Mouse (Mus musculus): Measurements from ENCODE around the gene Ugt1a1. TPM values are rescaled to one million over a fixed set of nuclear protein-coding genes. Genes with fewer than 3 reads are reported as not detected.
"Not testable (repeated sequence)": the region's sequence is repeated elsewhere in the genome, so short reads cannot be mapped to it uniquely, and the experiment has no call there.

Ugt1a1 gene
- polyA plus RNA-seq, 1 experiment: not detected

DNA sequence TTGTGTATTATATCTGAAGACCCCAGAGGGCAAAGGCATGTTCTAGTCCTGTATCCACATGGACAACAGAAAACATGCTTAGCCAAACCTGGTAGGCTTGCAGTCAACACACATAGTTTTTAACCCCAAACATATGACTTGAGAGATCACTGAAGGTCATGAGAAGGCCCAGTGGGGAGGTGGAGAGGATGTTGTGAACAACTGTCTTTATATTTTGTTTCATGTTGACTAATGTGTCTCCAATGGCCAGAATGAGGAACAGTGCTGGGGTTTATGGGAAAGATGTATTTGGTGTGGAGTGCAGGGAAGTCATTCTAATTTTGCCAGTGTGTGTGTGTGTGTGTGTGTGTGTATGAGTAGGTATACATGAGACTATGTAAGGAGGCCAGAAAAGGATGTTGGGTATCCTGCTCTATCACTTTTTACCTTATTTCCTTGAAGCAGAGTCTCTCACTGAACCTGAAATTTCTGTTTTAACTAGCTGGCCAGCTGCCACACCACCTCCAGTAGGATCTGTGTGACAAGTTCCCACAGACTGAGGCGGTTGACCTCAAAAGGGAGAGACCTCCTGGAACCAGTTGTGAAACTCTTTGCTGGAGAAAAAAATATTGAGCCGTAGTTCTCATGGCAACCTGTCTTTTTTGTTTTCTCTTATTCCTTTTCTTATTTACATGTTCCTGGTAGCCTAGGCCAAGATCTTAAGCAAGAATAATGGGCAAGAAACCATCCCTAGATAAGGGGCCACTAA, 12.4 kb downstream of the Ugt1a1 start:
- Histone ChIP-seq H3K4me1 (ENCODE audit: control insufficient read depth) (peaks cover 3% of the 10 kb centered on the region), H3K27me3 (ENCODE audit: control insufficient read depth) (no peaks in the 10 kb centered on the region), H3K9me3 (ENCODE audit: control insufficient read depth, low read length) (peaks cover 18% of the 10 kb centered on the region), H3K4me3 (replicated peaks) (no peak overlapping the region), H3K36me3 (ENCODE audit: control insufficient read depth) (no peaks in the 10 kb centered on the region)
- no peak for TF ChIP-seq TAL1 (IDR thresholded peaks at IDR 0.05; ENCODE audit: low read length)
- no peak for TF ChIP-seq GATA1 (IDR thresholded peaks at IDR 0.05; ENCODE audit: low read length)

DNA sequence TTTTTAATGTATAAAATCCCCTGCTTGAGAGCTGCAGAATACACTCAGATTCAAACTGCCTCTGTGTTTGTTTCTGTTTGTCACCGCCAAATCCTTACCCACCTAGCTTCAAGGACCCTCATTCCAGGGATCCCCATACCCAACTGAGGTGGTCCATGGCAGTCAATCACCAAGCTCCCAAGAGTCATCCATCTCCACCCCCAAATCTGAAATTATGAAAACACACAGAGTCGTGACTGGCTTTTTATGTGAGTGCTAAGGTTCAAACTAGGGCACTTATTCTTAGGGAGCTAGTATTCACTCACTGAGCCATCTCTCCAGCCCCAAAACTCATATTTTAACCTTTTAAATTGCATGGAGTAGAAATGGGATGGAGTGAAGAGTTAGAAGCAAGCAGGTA, 13.5 kb downstream of the Ugt1a1 start:
- H3K9me3 ChIP-seq (ENCODE audit: control insufficient read depth, low read length): peaks cover 23% of the 10 kb centered on the region
- not testable (repeated sequence) for H3K27me3 ChIP-seq (ENCODE audit: control insufficient read depth); H3K4me1 ChIP-seq (ENCODE audit: control insufficient read depth); H3K4me3 ChIP-seq (replicated peaks); H3K36me3 ChIP-seq (ENCODE audit: control insufficient read depth)

DNA sequence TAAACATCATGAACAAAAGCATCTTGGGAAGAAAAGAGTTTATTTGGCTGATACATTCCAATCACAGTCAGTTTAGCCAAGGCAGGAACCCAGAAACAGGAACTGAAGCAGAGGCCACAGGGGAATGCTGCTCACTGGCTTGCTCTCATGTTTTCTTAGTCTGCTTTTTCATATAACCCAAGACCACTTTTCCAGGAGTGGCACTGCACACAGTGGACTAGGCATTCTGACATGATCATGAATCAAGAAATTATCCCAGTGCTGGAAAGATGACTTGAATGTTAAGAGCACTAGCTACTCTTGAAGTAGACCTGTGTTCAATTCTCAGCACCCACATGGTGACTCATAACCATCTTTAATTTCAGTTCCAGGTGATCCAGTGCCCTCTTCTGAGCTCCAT, 14.0 kb downstream of the Ugt1a1 start:
- TF ChIP-seq TAL1 (IDR thresholded peaks at IDR 0.05; ENCODE audit: low read length) (no peak), GATA1 (IDR thresholded peaks at IDR 0.05; ENCODE audit: low read length) (no peak)
- H3K9me3 ChIP-seq (ENCODE audit: control insufficient read depth, low read length): peaks cover 28% of the 10 kb centered on the region

DNA sequence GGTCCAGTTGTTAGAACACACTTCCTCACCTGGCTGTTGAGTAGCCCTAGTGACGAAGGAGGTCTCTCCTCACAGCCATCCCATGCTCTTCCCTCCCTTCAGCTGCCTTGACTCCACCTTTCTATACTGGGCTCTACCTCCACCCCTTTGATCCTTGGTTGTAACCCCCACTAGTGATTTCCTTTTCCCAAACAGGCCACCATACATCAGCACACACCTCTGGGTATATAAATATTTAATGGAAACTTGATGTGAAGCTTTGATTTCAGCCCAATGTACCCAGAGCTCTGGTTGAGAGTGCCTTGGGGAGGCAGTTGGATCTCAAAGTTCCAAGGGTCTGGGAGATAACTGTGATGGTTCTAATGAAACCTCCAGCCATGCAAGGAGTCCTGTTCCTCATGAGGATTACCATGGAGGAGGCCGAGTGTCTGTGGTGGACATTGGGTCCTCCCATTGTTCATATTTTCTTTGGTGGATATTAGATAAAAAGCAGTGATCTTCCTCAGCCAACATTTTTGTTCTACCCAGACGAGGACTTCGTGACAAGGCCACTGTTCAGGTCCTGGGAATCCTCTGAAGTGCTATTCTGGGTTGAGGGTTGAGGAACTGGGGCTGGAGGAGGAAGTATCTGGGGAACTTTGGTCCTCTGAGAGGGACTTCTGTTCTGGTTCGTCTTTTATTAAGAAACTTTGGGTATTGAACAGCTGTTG, 15.1 kb downstream of the Ugt1a1 start, which contains the start of gene Mroh2a:
Gene Mroh2a, plus strand, starts transcription at position 317 of the 710 bp plus-strand sequence.
- peaks cover 29% of the 10 kb centered on the region for H3K9me3 ChIP-seq (ENCODE audit: control insufficient read depth, low read length)
- H3K27me3 ChIP-seq (ENCODE audit: control insufficient read depth): no peaks in the 10 kb centered on the region
- no peak within 1 kb of the TSS for H3K4me3 ChIP-seq (replicated peaks)
- peaks cover 3% of the 10 kb centered on the region for H3K4me1 ChIP-seq (ENCODE audit: control insufficient read depth)
- no peak for TF ChIP-seq GATA1 (IDR thresholded peaks at IDR 0.05; ENCODE audit: low read length)
- TF ChIP-seq TAL1 (IDR thresholded peaks at IDR 0.05; ENCODE audit: low read length): no peak
- H3K36me3 ChIP-seq (ENCODE audit: control insufficient read depth): no peaks in the 10 kb centered on the region

More for the DNA sequence above, 14.0 kb downstream of the Ugt1a1 start:
- Histone ChIP-seq H3K4me1 (ENCODE audit: control insufficient read depth) (peaks cover 3% of the 10 kb centered on the region), H3K27me3 (ENCODE audit: control insufficient read depth) (no peaks in the 10 kb centered on the region), H3K4me3 (replicated peaks) (no peak overlapping the region), H3K36me3 (ENCODE audit: control insufficient read depth) (no peaks in the 10 kb centered on the region)

DNA sequence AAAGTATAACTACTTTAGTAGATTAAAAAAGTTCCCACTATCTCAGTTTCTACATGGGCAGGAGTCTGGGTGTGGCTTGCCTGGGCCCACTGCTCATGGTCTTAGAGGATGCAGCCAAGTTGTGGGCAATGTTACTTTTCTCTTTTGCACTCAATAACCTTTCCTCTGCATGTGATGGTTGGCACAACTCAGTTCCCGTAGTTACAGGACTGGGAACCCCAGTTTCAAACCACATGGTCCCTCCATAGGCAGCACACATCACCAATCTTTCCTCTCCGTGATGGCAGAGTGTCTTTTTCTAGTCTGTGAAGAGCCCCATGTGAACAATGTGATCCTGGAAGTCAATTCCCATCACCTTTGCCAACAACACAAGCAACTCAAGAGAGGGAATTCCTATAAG, 15.7 kb downstream of the Ugt1a1 start:
- peaks cover 34% of the 10 kb centered on the region for H3K9me3 ChIP-seq (ENCODE audit: control insufficient read depth, low read length)
- no peak overlapping the region for H3K4me3 ChIP-seq (replicated peaks)
- H3K36me3 ChIP-seq (ENCODE audit: control insufficient read depth): no peaks in the 10 kb centered on the region
- H3K4me1 ChIP-seq (ENCODE audit: control insufficient read depth): peaks cover 3% of the 10 kb centered on the region
- no peak for TF ChIP-seq GATA1 (IDR thresholded peaks at IDR 0.05; ENCODE audit: low read length)
- no peak for TF ChIP-seq TAL1 (IDR thresholded peaks at IDR 0.05; ENCODE audit: low read length)
- no peaks in the 10 kb centered on the region for H3K27me3 ChIP-seq (ENCODE audit: control insufficient read depth)

DNA sequence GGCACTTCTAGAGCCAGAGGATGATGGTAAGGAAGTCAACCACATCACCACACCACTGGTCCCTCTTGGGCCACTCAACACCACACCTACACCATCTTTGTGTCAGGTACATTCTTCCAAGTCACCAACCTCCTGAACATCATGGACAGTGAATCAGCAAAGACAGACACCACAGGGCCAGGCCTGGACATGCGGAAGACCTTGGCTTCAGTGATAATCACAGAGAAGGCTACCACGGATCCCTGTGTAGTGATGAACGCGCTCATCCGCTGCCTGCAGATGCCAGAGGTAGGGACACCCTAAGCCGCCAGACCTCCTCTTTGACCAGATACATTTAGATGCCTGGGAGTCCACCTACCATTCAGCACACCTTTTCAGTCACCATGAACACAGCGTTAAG, 16.4 kb downstream of the Ugt1a1 start:
- TF ChIP-seq TAL1 (IDR thresholded peaks at IDR 0.05; ENCODE audit: low read length) (no peak), GATA1 (IDR thresholded peaks at IDR 0.05; ENCODE audit: low read length) (no peak)
- no peaks in the 10 kb centered on the region for H3K36me3 ChIP-seq (ENCODE audit: control insufficient read depth)
- no peak overlapping the region for H3K4me3 ChIP-seq (replicated peaks)
- H3K4me1 ChIP-seq (ENCODE audit: control insufficient read depth): peaks cover 3% of the 10 kb centered on the region
- H3K9me3 ChIP-seq (ENCODE audit: control insufficient read depth, low read length): peaks cover 38% of the 10 kb centered on the region
- no peaks in the 10 kb centered on the region for H3K27me3 ChIP-seq (ENCODE audit: control insufficient read depth)

DNA sequence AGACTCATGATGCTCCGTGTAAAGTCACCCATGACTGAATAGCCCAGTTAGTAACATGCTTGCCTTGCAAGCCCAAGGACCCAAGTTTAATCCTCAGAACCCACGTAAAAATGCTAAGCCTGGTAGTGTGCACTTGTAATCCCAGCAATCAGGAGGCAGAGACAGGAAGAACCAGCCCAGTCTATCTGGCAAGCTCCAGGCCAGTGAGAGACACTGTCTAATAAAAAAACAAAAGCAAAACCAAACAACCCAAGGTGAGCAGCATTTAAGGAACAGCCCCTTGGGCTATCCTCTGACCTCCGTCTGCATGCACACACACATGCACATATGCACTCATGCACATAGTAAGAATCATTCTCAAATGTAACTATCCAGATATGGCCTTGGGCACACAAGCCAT, 17.8 kb downstream of the Ugt1a1 start:
- peaks cover 48% of the 10 kb centered on the region for H3K9me3 ChIP-seq (ENCODE audit: control insufficient read depth, low read length)
- peaks cover 3% of the 10 kb centered on the region for H3K4me1 ChIP-seq (ENCODE audit: control insufficient read depth)
- H3K4me3 ChIP-seq (replicated peaks): no peak overlapping the region
- H3K27me3 ChIP-seq (ENCODE audit: control insufficient read depth): no peaks in the 10 kb centered on the region
- no peaks in the 10 kb centered on the region for H3K36me3 ChIP-seq (ENCODE audit: control insufficient read depth)
- TF ChIP-seq TAL1 (IDR thresholded peaks at IDR 0.05; ENCODE audit: low read length) (no peak), GATA1 (IDR thresholded peaks at IDR 0.05; ENCODE audit: low read length) (no peak)

DNA sequence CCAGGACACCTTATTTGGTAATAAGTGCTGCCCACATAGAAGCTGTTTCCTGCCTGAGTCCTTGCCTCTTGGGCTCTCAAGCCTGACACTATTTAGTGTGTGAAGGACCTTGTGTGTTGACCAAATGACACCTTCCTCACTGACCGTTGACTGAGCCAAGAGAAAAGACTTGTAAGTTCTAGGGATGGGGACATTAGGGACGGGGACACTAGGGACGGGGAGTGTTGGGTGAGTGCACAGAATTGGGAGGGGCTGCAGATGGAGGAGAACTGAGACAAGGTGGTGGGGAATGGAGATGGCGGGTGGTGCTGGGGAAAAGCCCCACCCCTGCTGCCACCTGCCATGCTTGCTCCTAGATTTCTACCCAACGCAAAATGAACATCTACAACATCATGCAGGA, 18.2 kb downstream of the Ugt1a1 start:
- Histone ChIP-seq H3K27me3 (ENCODE audit: control insufficient read depth) (0 out of 2 replicates have a peak, but pooled peaks cover 2% of the 10 kb centered on the region), H3K36me3 (ENCODE audit: control insufficient read depth) (no peaks in the 10 kb centered on the region), H3K4me3 (replicated peaks) (no peak overlapping the region), H3K9me3 (ENCODE audit: control insufficient read depth, low read length) (peaks cover 52% of the 10 kb centered on the region), H3K4me1 (ENCODE audit: control insufficient read depth) (peaks cover 3% of the 10 kb centered on the region)
- TF ChIP-seq GATA1 (IDR thresholded peaks at IDR 0.05; ENCODE audit: low read length): no peak
- no peak for TF ChIP-seq TAL1 (IDR thresholded peaks at IDR 0.05; ENCODE audit: low read length)

DNA sequence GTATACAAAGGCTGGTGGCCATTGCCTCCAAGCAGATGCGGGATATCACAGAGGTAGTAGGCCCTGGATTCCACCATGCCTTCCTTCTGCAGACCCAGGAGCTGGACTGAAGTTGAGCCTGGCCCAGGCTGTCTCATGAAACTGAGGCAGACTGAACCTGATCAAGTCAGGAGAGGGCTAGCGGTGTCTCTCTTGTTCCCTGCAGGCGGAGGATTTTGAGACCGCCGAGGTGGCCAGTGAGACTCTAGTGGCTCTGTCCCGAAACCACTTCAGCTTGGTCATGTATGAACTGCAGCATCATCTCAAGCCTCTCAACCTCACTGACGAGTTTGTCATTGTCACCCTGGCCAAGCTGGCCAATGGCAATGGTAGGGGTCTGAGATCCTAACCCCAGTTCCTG, 18.7 kb downstream of the Ugt1a1 start:
- no peaks in the 10 kb centered on the region for H3K36me3 ChIP-seq (ENCODE audit: control insufficient read depth)
- H3K4me1 ChIP-seq (ENCODE audit: control insufficient read depth): peaks cover 3% of the 10 kb centered on the region
- H3K27me3 ChIP-seq (ENCODE audit: control insufficient read depth): peaks cover 5% of the 10 kb centered on the region; the same call in 1 of the 2 replicates
- TF ChIP-seq GATA1 (IDR thresholded peaks at IDR 0.05; ENCODE audit: low read length) (no peak), TAL1 (IDR thresholded peaks at IDR 0.05; ENCODE audit: low read length) (no peak)
- no peak overlapping the region for H3K4me3 ChIP-seq (replicated peaks)
- H3K9me3 ChIP-seq (ENCODE audit: control insufficient read depth, low read length): peaks cover 56% of the 10 kb centered on the region

Data from erythroblast, embryonic 14.5 days (primary cell).